Mouse (Mus musculus) heart, postnatal 0 days (tissue): Measurements from ENCODE around the gene Rock2. TPM values are rescaled to one million over a fixed set of nuclear protein-coding genes. Genes with fewer than 3 reads are reported as not detected.

Source experiments
- ATAC-seq: fragments of 200-750 bp; cut with Nextera tagmentation; 2 replicates; pipeline ENCODE4 v1.8.0; 2017; ENCODE audit warnings: low read depth, moderate number of reproducible peaks, moderate library complexity; ENCODE audit not compliant: insufficient read depth
- DNase-seq: peaks from one replicate; pipeline ENCODE4 v3.0.0-alpha.2; 2016; ENCODE audit warnings: low spot score
- H3K27ac ChIP-seq: fragments of 300-500 bp; sonication (generic); 2 replicates; pipeline ENCODE4 v1.5.1; 2014; ENCODE audit warnings: low read depth, mild to moderate bottlenecking
- H3K27me3 ChIP-seq: fragments of 300-500 bp; sonication (generic); 2 replicates; pipeline ENCODE4 v1.6.1; 2014; ENCODE audit warnings: low read length, mixed read lengths; ENCODE audit not compliant: control insufficient read depth, insufficient read depth
- H3K36me3 ChIP-seq: fragments of 300-500 bp; sonication (generic); replicated peaks from 2 replicates; pipeline ENCODE4 v1.6.1; 2014; ENCODE audit warnings: low read length, mixed read lengths; ENCODE audit not compliant: control insufficient read depth, insufficient read depth
- H3K4me1 ChIP-seq: fragments of 300-500 bp; sonication (generic); 2 replicates; pipeline ENCODE4 v1.6.1; 2014; ENCODE audit warnings: antibody characterized with exemption; ENCODE audit not compliant: control insufficient read depth, insufficient read depth
- H3K4me2 ChIP-seq: fragments of 300-500 bp; sonication (generic); 2 replicates; pipeline ENCODE4 v1.6.1; 2014; ENCODE audit warnings: low read depth, mild to moderate bottlenecking, low read length, moderate library complexity
- H3K4me3 ChIP-seq: fragments of 300-500 bp; sonication (generic); 2 replicates; pipeline ENCODE4 v1.5.1; 2014; ENCODE audit warnings: low read depth, low read length
- H3K9ac ChIP-seq: fragments of 300-500 bp; sonication (generic); replicated peaks from 2 replicates; pipeline ENCODE4 v1.6.1; 2014; ENCODE audit warnings: low read depth, low read length, mixed read lengths
- H3K9me3 ChIP-seq: fragments of 300-500 bp; sonication (generic); replicated peaks from 2 replicates; pipeline ENCODE4 v1.6.1; 2016; ENCODE audit warnings: low read length; ENCODE audit not compliant: control insufficient read depth
- CTCF ChIP-seq: IDR thresholded peaks from 2 replicates; pipeline ENCODE4 v1.5.1; 2016; ENCODE audit warnings: antibody characterized with exemption, control low read depth, low read depth
- EP300 ChIP-seq: IDR thresholded peaks from 2 replicates; pipeline ENCODE4 v1.6.1; 2016; ENCODE audit warnings: antibody characterized with exemption, low read depth
- WGBS: fragments of 180-500 bp; shearing (Covaris S2); extraction: QIAGEN DNeasy Blood & Tissue Kit; methylation state at CpG from one replicate; pipeline ENCODE4 v1.1.7; 2014; 5-methylcytosine and 5-hydroxymethylcytosine counted together
- polyA plus RNA-seq: library from polyadenylated mRNA; unstranded; fragments of >200 nt; fragmentation: Nextera tagmentation; extraction: Ambion mirVana; gene quantifications from 2 replicates; pipeline ENCODE4 v1.2.1, GENCODE M21; 2015
- total RNA-seq: library from RNA; depleted of rRNA; stranded (reverse); fragments of >200 nt; gene quantifications from 2 replicates; pipeline ENCODE4 v1.2.3, GENCODE M21; 2014; ENCODE audit warnings: low replicate concordance

The Rock2 gene
- total and polyA plus RNA-seq, 2 experiments from 2014 or later = 24.6 to 49.2 TPM

DNA sequence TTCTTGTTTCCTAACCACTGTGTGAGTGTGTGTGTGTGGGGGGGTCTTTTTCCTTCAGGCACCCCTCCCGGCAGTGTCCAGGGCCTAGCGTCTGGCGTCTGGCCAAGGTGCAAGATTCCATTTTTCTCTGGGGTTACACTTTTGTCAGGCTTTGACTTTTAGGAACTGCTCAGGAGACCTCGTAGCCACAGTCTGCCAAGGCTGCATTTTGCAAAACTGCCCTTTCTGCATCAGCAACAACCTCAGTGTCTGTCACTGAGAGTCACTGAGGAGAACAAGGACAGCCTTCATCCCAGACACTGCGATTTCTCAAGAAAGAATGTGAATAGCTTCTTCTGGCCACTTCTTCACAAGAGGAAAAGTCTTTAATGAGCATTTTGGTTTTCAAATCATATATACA, 17.6 kb upstream of the Rock2 start:
- Histone ChIP-seq H3K27ac (peak overlapping the region; percentile 61), H3K9ac (no peak overlapping the region), H3K4me2 (no peak overlapping the region), H3K27me3 (no peaks in the 10 kb centered on the region), H3K4me1 (peaks cover 40% of the 10 kb centered on the region), H3K9me3 (no peaks in the 10 kb centered on the region), H3K4me3 (no peak overlapping the region), H3K36me3 (no peaks in the 10 kb centered on the region)
- TF ChIP-seq CTCF (no peak), EP300 (no peak)
- 42% methylated on average over 5 of the region's 5 CpGs for WGBS
- ATAC-seq (no peak), DNase-seq (no peak)

DNA sequence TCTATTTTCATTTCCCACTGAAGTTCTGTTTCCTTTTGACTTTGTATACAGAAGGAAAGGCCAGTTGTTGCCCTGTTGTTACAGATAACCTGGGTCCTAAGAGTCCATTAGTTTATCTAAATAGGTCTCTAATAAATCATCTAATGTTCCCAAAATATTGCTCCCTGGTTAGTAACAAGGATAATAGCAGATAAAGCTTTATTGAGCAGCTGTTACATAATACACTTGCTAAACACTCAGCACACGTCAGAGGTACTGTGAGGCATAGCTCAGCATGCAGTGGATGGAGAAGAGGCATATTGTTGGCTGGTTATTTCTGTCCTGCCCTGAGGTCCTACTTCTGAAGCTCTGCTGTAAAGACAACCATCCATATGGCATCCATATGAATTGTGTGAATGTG, 17.0 kb upstream of the Rock2 start:
- ATAC-seq (no peak), DNase-seq (no peak)
- Histone ChIP-seq H3K9me3 (no peaks in the 10 kb centered on the region), H3K27me3 (no peaks in the 10 kb centered on the region), H3K4me2 (no peak overlapping the region), H3K4me1 (peaks cover 45% of the 10 kb centered on the region), H3K9ac (no peak overlapping the region), H3K27ac (peak overlapping the region; percentile 61), H3K4me3 (no peak overlapping the region), H3K36me3 (no peaks in the 10 kb centered on the region)
- 24% methylated on average over 1 of the region's 1 CpGs for whole genome bisulfite sequencing
- TF ChIP-seq EP300 = no peak
- TF ChIP-seq CTCF = no peak

GRCm38 (mm10) chr12:16879369-16879768, 15.3 kb upstream of the Rock2 start:
- 65% methylated on average over 1 of the region's 1 CpGs for WGBS
- H3K27me3 ChIP-seq = no peaks in the 10 kb centered on the region
- TF ChIP-seq EP300 (no peak), CTCF (no peak)
- no peak overlapping the region for H3K9ac ChIP-seq
- H3K9me3 ChIP-seq = no peaks in the 10 kb centered on the region
- H3K4me2 ChIP-seq = no peak overlapping the region
- H3K27ac ChIP-seq = no peak overlapping the region
- peaks cover 36% of the 10 kb centered on the region for H3K4me1 ChIP-seq
- no peak overlapping the region for H3K4me3 ChIP-seq
- DNase-seq (no peak), ATAC-seq (no peak)
- no peaks in the 10 kb centered on the region for H3K36me3 ChIP-seq

- Histone ChIP-seq H3K4me1 (peaks cover 29% of the 10 kb centered on the region), H3K27ac (no peak overlapping the region), H3K9me3 (no peaks in the 10 kb centered on the region), H3K27me3 (no peaks in the 10 kb centered on the region), H3K9ac (no peak overlapping the region), H3K4me2 (no peak overlapping the region), H3K36me3 (no peaks in the 10 kb centered on the region), H3K4me3 (no peak overlapping the region)
- TF ChIP-seq EP300 (no peak), CTCF (no peak)
- 81% methylated on average over 4 of the region's 4 CpGs for WGBS
- DNase-seq (no peak), ATAC-seq (no peak)
Measured at GRCm38 (mm10) chr12:16880077-16880476, 14.6 kb upstream of the Rock2 start.

DNA sequence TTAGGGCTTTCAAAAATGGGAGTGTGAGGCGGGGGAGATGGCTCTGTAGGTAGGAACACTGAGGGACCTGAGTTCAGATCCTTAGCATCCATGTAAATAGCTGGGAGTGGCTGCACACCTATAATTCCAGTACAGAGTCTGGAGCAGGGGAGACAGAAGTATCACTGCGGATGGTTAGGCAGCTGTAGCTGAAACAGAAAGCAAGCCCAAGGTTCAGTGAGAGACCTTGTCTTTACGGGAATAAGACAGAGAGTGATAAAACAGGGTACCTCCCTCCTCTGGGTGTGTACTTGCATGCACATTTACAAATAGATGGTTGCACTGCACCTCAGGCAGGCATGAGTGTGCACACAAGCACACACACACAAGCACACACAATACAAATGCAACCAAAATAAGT, 12.3 kb upstream of the Rock2 start:
- ATAC-seq (no peak), DNase-seq (no peak)
- no peak overlapping the region for H3K4me2 ChIP-seq
- H3K4me1 ChIP-seq = peaks cover 22% of the 10 kb centered on the region
- H3K27me3 ChIP-seq = no peaks in the 10 kb centered on the region
- TF ChIP-seq EP300 (no peak), CTCF (no peak)
- H3K9ac ChIP-seq = no peak overlapping the region
- H3K36me3 ChIP-seq = no peaks in the 10 kb centered on the region
- H3K27ac ChIP-seq = no peak overlapping the region
- no peak overlapping the region for H3K4me3 ChIP-seq
- 65% methylated on average over 3 of the region's 3 CpGs for WGBS
- H3K9me3 ChIP-seq = no peaks in the 10 kb centered on the region

GRCm38 (mm10) chr12:16883111-16883510, 11.6 kb upstream of the Rock2 start:
- TF ChIP-seq CTCF (no peak), EP300 (no peak)
- H3K9ac ChIP-seq = no peak overlapping the region
- H3K4me1 ChIP-seq = peaks cover 16% of the 10 kb centered on the region
- no peak overlapping the region for H3K4me3 ChIP-seq
- no peaks in the 10 kb centered on the region for H3K36me3 ChIP-seq
- WGBS = 52% methylated on average over 7 of the region's 7 CpGs
- no peaks in the 10 kb centered on the region for H3K9me3 ChIP-seq
- ATAC-seq (no peak), DNase-seq (no peak)
- no peak overlapping the region for H3K27ac ChIP-seq
- no peak overlapping the region for H3K4me2 ChIP-seq
- H3K27me3 ChIP-seq = no peaks in the 10 kb centered on the region
